Mouse (Mus musculus): ENCODE data around the gene Npas2. TPM values are rescaled to one million over a fixed set of nuclear protein-coding genes. Genes with fewer than 3 reads are reported as not detected.

Npas2 gene
- polyA plus RNA-seq, 1 experiment, result 77.6 TPM

GRCm38 (mm10) chr1:39362515-39362893, 169.0 kb downstream of the Npas2 start:
- H3K36me3 ChIP-seq (ENCODE audit: control insufficient read depth, insufficient read depth, low read length), result 0 out of 2 replicates have a peak, but pooled peaks cover 3% of the 10 kb centered on the region
- H3K27me3 ChIP-seq (ENCODE audit: control insufficient read depth, insufficient read depth, low read length), result no peaks in the 10 kb centered on the region
- peaks cover 1% of the 10 kb centered on the region; the same call in 1 of the 2 replicates for H3K4me1 ChIP-seq (ENCODE audit: control insufficient read depth, insufficient read depth, insufficient read length, low read length)
- no peak for TF ChIP-seq POLR2A (IDR thresholded peaks at IDR 0.05; ENCODE audit: low read depth, low read length)
- no peak for TF ChIP-seq CTCF (IDR thresholded peaks at IDR 0.05; ENCODE audit: extremely low read depth, insufficient read length, insufficient replicate concordance, low read depth, low read length)
- 56% methylated on average over 7 of the region's 7 CpGs for WGBS
- no peak overlapping the region for H3K4me3 ChIP-seq (ENCODE audit: low read depth, low read length)
- no peak overlapping the region for H3K27ac ChIP-seq (ENCODE audit: insufficient read depth, low read depth, low read length)

GRCm38 (mm10) chr1:39365562-39365961, 172.0 kb downstream of the Npas2 start:
- Histone ChIP-seq H3K4me1 (ENCODE audit: control insufficient read depth, insufficient read depth, insufficient read length, low read length) (peaks cover 4% of the 10 kb centered on the region; the same call in 1 of the 2 replicates), H3K4me3 (ENCODE audit: low read depth, low read length) (no peak overlapping the region), H3K27ac (ENCODE audit: insufficient read depth, low read depth, low read length) (no peak overlapping the region), H3K27me3 (ENCODE audit: control insufficient read depth, insufficient read depth, low read length) (no peaks in the 10 kb centered on the region), H3K36me3 (ENCODE audit: control insufficient read depth, insufficient read depth, low read length) (peaks cover 11% of the 10 kb centered on the region)
- TF ChIP-seq CTCF (IDR thresholded peaks at IDR 0.05; ENCODE audit: extremely low read depth, insufficient read length, insufficient replicate concordance, low read depth, low read length) (no peak), POLR2A (IDR thresholded peaks at IDR 0.05; ENCODE audit: low read depth, low read length) (no peak)
- WGBS, result 87% methylated on average over 1 of the region's 1 CpGs

- Histone ChIP-seq H3K36me3 (ENCODE audit: control insufficient read depth, insufficient read depth, low read length) (peaks cover 24% of the 10 kb centered on the region), H3K4me1 (ENCODE audit: control insufficient read depth, insufficient read depth, insufficient read length, low read length) (peaks cover 4% of the 10 kb centered on the region; the same call in 1 of the 2 replicates), H3K4me3 (ENCODE audit: low read depth, low read length) (peak overlapping the region; percentile 68), H3K27ac (ENCODE audit: insufficient read depth, low read depth, low read length) (0 out of 2 replicates have a peak overlapping the region, but pooled peaks have one; percentile 5), H3K27me3 (ENCODE audit: control insufficient read depth, insufficient read depth, low read length) (no peaks in the 10 kb centered on the region)
- 26% methylated on average over 6 of the region's 6 CpGs for WGBS
- TF ChIP-seq CTCF (IDR thresholded peaks at IDR 0.05; ENCODE audit: extremely low read depth, insufficient read length, insufficient replicate concordance, low read depth, low read length) (no peak), POLR2A (IDR thresholded peaks at IDR 0.05; ENCODE audit: low read depth, low read length) (no peak)
Measured at GRCm38 (mm10) chr1:39367045-39367444, 173.5 kb downstream of the Npas2 start.

- Histone ChIP-seq H3K4me1 (ENCODE audit: control insufficient read depth, insufficient read depth, insufficient read length, low read length) (peaks cover 4% of the 10 kb centered on the region; the same call in 1 of the 2 replicates), H3K4me3 (ENCODE audit: low read depth, low read length) (peak within 1 kb of the TSS; percentile 84), H3K27me3 (ENCODE audit: control insufficient read depth, insufficient read depth, low read length) (no peaks in the 10 kb centered on the region), H3K27ac (ENCODE audit: insufficient read depth, low read depth, low read length) (peak within 1 kb of the TSS; percentile 64), H3K36me3 (ENCODE audit: control insufficient read depth, insufficient read depth, low read length) (peaks cover 30% of the 10 kb centered on the region)
- under 1% methylated on average over 62 of the region's 62 CpGs for WGBS
- TF ChIP-seq CTCF (IDR thresholded peaks at IDR 0.05; ENCODE audit: extremely low read depth, insufficient read length, insufficient replicate concordance, low read depth, low read length), result no peak
- peak; percentile 51 for TF ChIP-seq POLR2A (IDR thresholded peaks at IDR 0.05; ENCODE audit: low read depth, low read length)
Measured at GRCm38 (mm10) chr1:39367601-39368266, 174.2 kb downstream of the Npas2 start, which contains the start of gene Rpl31. Gene Rpl31, plus strand, starts transcription at chr1:39367842.

- under 1% methylated on average over 34 of the region's 34 CpGs for WGBS
- Histone ChIP-seq H3K4me1 (ENCODE audit: control insufficient read depth, insufficient read depth, insufficient read length, low read length) (peaks cover 4% of the 10 kb centered on the region; the same call in 1 of the 2 replicates), H3K27ac (ENCODE audit: insufficient read depth, low read depth, low read length) (peak overlapping the region; percentile 64), H3K4me3 (ENCODE audit: low read depth, low read length) (peak overlapping the region; percentile 84), H3K27me3 (ENCODE audit: control insufficient read depth, insufficient read depth, low read length) (no peaks in the 10 kb centered on the region), H3K36me3 (ENCODE audit: control insufficient read depth, insufficient read depth, low read length) (peaks cover 36% of the 10 kb centered on the region)
- TF ChIP-seq CTCF (IDR thresholded peaks at IDR 0.05; ENCODE audit: extremely low read depth, insufficient read length, insufficient replicate concordance, low read depth, low read length) (no peak), POLR2A (IDR thresholded peaks at IDR 0.05; ENCODE audit: low read depth, low read length) (no peak)
Measured at GRCm38 (mm10) chr1:39368267-39368841, 174.8 kb downstream of the Npas2 start.

- Histone ChIP-seq H3K4me1 (ENCODE audit: control insufficient read depth, insufficient read depth, insufficient read length, low read length) (peaks cover 4% of the 10 kb centered on the region; the same call in 1 of the 2 replicates), H3K27me3 (ENCODE audit: control insufficient read depth, insufficient read depth, low read length) (no peaks in the 10 kb centered on the region), H3K36me3 (ENCODE audit: control insufficient read depth, insufficient read depth, low read length) (peaks cover 44% of the 10 kb centered on the region), H3K27ac (ENCODE audit: insufficient read depth, low read depth, low read length) (no peak overlapping the region), H3K4me3 (ENCODE audit: low read depth, low read length) (no peak overlapping the region)
- TF ChIP-seq POLR2A (IDR thresholded peaks at IDR 0.05; ENCODE audit: low read depth, low read length) (no peak), CTCF (IDR thresholded peaks at IDR 0.05; ENCODE audit: extremely low read depth, insufficient read length, insufficient replicate concordance, low read depth, low read length) (no peak)
- WGBS, result 65% methylated on average over 6 of the region's 6 CpGs
Measured at GRCm38 (mm10) chr1:39370431-39370830, 176.9 kb downstream of the Npas2 start.

GRCm38 (mm10) chr1:39372220-39372843, 178.8 kb downstream of the Npas2 start:
- H3K27me3 ChIP-seq (ENCODE audit: control insufficient read depth, insufficient read depth, low read length), result no peaks in the 10 kb centered on the region
- no peak overlapping the region for H3K27ac ChIP-seq (ENCODE audit: insufficient read depth, low read depth, low read length)
- H3K4me1 ChIP-seq (ENCODE audit: control insufficient read depth, insufficient read depth, insufficient read length, low read length), result peaks cover 3% of the 10 kb centered on the region; the same call in 1 of the 2 replicates
- 73% methylated on average over 8 of the region's 8 CpGs for whole genome bisulfite sequencing
- peaks cover 46% of the 10 kb centered on the region for H3K36me3 ChIP-seq (ENCODE audit: control insufficient read depth, insufficient read depth, low read length)
- no peak overlapping the region for H3K4me3 ChIP-seq (ENCODE audit: low read depth, low read length)
- no peak for TF ChIP-seq POLR2A (IDR thresholded peaks at IDR 0.05; ENCODE audit: low read depth, low read length)
- no peak for TF ChIP-seq CTCF (IDR thresholded peaks at IDR 0.05; ENCODE audit: extremely low read depth, insufficient read length, insufficient replicate concordance, low read depth, low read length)
